Comparison of ENCODE assay signal across 11 mouse cellular contexts in genomic region chr9:44582390-44582789, GRCm38 (mm10). TPM values are rescaled to one million over a fixed set of nuclear protein-coding genes. Genes with fewer than 3 reads are reported as not detected.
DNase-seq lines count a peak whose midpoint lies in the region; ATAC-seq and TF ChIP-seq lines count a peak whose summit lies in the region.
"Had no signal": no experiment of that assay in that cellular context is flagged by ENCODE, and none has a peak within 500 bp of the region (broad histone marks: within the 10 kb centered on the region; RNA-seq: fewer than 3 reads in every experiment).

No protein-coding gene starts in this region.

- peak; percentile 14 for ATAC-seq in activated CD4-positive, CD25-positive, alpha-beta regulatory T cell, adult 4 months
- ATAC-seq in liver, postnatal 0 days: 0 out of 2 replicates have a peak, but pooled peaks have one; percentile 7
- ATAC-seq in neutrophil, adult 5-6 weeks (ENCODE audit: extremely low read depth, insufficient number of reproducible peaks, low FRiP score, poor library complexity, severe bottlenecking): peak; percentile 75
- ATAC-seq in hindbrain, embryonic 16.5 days: no peak

- H3K9ac ChIP-seq in liver, postnatal 0 days (replicated peaks): no peak overlapping the region
- no peak overlapping the region for H3K9ac ChIP-seq in hindbrain, embryonic 16.5 days (ENCODE audit: low read depth, low read length)
- H3K9ac ChIP-seq: embryonic facial prominence, embryonic 12.5 days had no signal

- no peaks in the 10 kb centered on the region for H3K27me3 ChIP-seq in liver, postnatal 0 days (ENCODE audit: insufficient read depth, low read length)
- H3K27me3 ChIP-seq in hindbrain, embryonic 16.5 days (replicated peaks; ENCODE audit: control insufficient read depth, insufficient read depth, low read length): no peaks in the 10 kb centered on the region
- H3K27me3 ChIP-seq: embryonic facial prominence, embryonic 12.5 days had no signal

- H3K27ac ChIP-seq in liver, postnatal 0 days (ENCODE audit: low read depth): peak overlapping the region; percentile 73; the same call in 1 of the 2 replicates
- H3K27ac ChIP-seq in hindbrain, embryonic 16.5 days (ENCODE audit: low read depth, low read length): no peak overlapping the region
- H3K27ac ChIP-seq: embryonic facial prominence, embryonic 12.5 days had no signal

- H3K4me2 ChIP-seq in liver, postnatal 0 days (ENCODE audit: low read depth, low read length): peak overlapping the region; percentile 30
- H3K4me2 ChIP-seq in hindbrain, embryonic 16.5 days (ENCODE audit: low read length): no peak overlapping the region
- H3K4me2 ChIP-seq: embryonic facial prominence, embryonic 12.5 days had no signal

- peak; percentile 73 for DNase-seq in CD4-positive helper T cell, adult 2 months (ENCODE audit: low read depth, low spot score)
- DNase-seq in liver, postnatal 0 days: peak; percentile 61
- DNase-seq in adrenal gland, postnatal 36 days: no peak
- DNase-seq in layer of hippocampus, postnatal 25 days (ENCODE audit: extremely low spot score in 1 of 2, low spot score in 1 of 2): no peak
- DNase-seq: kidney, adult 18-20 months; layer of hippocampus, postnatal 36 days had no signal

- no peak overlapping the region for H3K4me3 ChIP-seq in liver, postnatal 0 days (ENCODE audit: low read depth, low read length)
- no peak overlapping the region for H3K4me3 ChIP-seq in hindbrain, embryonic 16.5 days (ENCODE audit: low read length)
- H3K4me3 ChIP-seq: embryonic facial prominence, embryonic 12.5 days had no signal

- H3K36me3 ChIP-seq in liver, postnatal 0 days (replicated peaks; ENCODE audit: insufficient read depth, low read length): no peaks in the 10 kb centered on the region
- no peaks in the 10 kb centered on the region for H3K36me3 ChIP-seq in hindbrain, embryonic 16.5 days (ENCODE audit: control insufficient read depth, insufficient read depth, low read length)
- H3K36me3 ChIP-seq: embryonic facial prominence, embryonic 12.5 days had no signal

- peaks cover 4% of the 10 kb centered on the region; the same call in 1 of the 2 replicates for H3K9me3 ChIP-seq in liver, postnatal 0 days (ENCODE audit: low read length)
- no peaks in the 10 kb centered on the region for H3K9me3 ChIP-seq in hindbrain, embryonic 16.5 days (ENCODE audit: control insufficient read depth, low read length)
- H3K9me3 ChIP-seq: embryonic facial prominence, embryonic 12.5 days had no signal

- peak; percentile 9; the same call in 1 of the 2 replicates for TF ChIP-seq CTCF in liver, postnatal 0 days (IDR thresholded peaks at IDR 0.05; ENCODE audit: low read depth)

- TF ChIP-seq EP300 in liver, postnatal 0 days (IDR thresholded peaks at IDR 0.05; ENCODE audit: low read depth): no peak

- H3K4me1 ChIP-seq in liver, postnatal 0 days (ENCODE audit: insufficient read depth): peaks cover 21% of the 10 kb centered on the region
- no peaks in the 10 kb centered on the region for H3K4me1 ChIP-seq in hindbrain, embryonic 16.5 days (ENCODE audit: control insufficient read depth, insufficient read depth, low read depth, low read length)

- WGBS in liver, postnatal 0 days (ENCODE audit: insufficient replicate concordance): 34% methylated on average over 16 of the region's 16 CpGs
- 89% methylated on average over 16 of the region's 16 CpGs for WGBS in hindbrain, embryonic 16.5 days

RNA-seq across cellular contexts. Expression of gene Cxcr5, which starts 20.7 kb away (rescaled TPM):
- polyA plus RNA-seq in activated CD4-positive, CD25-positive, alpha-beta regulatory T cell, adult 4 months (2017; shearing (Covaris generic)): 10 to 100 TPM; 49.2 to 80.2 TPM
- polyA plus RNA-seq in liver, postnatal 0 days (2015; fragmentation: Nextera tagmentation; extraction: Ambion mirVana): 0.32 and 0.55 TPM in 2 replicates
- 207 and 222 TPM in 2 replicates for total RNA-seq in neutrophil, adult 5-6 weeks (2017)
- polyA plus RNA-seq in hindbrain, embryonic 16.5 days (2015; fragmentation: Nextera tagmentation; extraction: Ambion mirVana): not detected in 2 replicates
- total RNA-seq in adrenal gland, postnatal 36 days (2021): not detected
- total RNA-seq in layer of hippocampus, postnatal 25 days (2021): not detected
- total RNA-seq: layer of hippocampus, postnatal 36 days had no signal
- polyA plus RNA-seq: heart, embryonic 14.5 days had no signal

RNA-seq across cellular contexts. Expression of gene Ddx6, which starts 22.3 kb away (rescaled TPM):
- polyA plus RNA-seq in activated CD4-positive, CD25-positive, alpha-beta regulatory T cell, adult 4 months (2017; shearing (Covaris generic)): 10 to 100 TPM; 54.3 to 76.5 TPM
- 5.3 and 6.3 TPM in 2 replicates for polyA plus RNA-seq in liver, postnatal 0 days (2015; fragmentation: Nextera tagmentation; extraction: Ambion mirVana)
- total RNA-seq in neutrophil, adult 5-6 weeks (2017): 301 and 311 TPM in 2 replicates
- 12.5 and 14.6 TPM in 2 replicates for polyA plus RNA-seq in hindbrain, embryonic 16.5 days (2015; fragmentation: Nextera tagmentation; extraction: Ambion mirVana)
- 100 to 1,000 TPM; 134 to 149 TPM for total RNA-seq in adrenal gland, postnatal 36 days (2021)
- 100 to 1,000 TPM; 117 to 126 TPM for total RNA-seq in layer of hippocampus, postnatal 25 days (2021)

Comparison
In these comparisons a context has a peak if more than half of its experiments do, and no peak if none do; other contexts are left out.
1. DNase-seq: peak in CD4-positive helper T cell, adult 2 months (single experiment) and liver, postnatal 0 days (single experiment); none in adrenal gland, postnatal 36 days (0 of 2) and layer of hippocampus, postnatal 25 days (0 of 2).
2. RNA of gene Cxcr5, which starts 20.7 kb away (total RNA-seq): 207 to 222 TPM in neutrophil, adult 5-6 weeks; not detected in layer of hippocampus, postnatal 25 days and not detected in adrenal gland, postnatal 36 days; every median in the first group is over 100 times any median in the second.